Mouse (Mus musculus) embryonic fibroblast, embryonic 13.5 days (primary cell): ENCODE data around the gene Thnsl2.

ENCODE experiments used
- CTCF ChIP-seq: IDR thresholded peaks from 2 replicates; pipeline ENCODE4 v1.5.1; 2011; ENCODE audit warnings: mild to moderate bottlenecking, control low read depth, low read length, moderate library complexity, borderline replicate concordance; ENCODE audit not compliant: insufficient read depth
- POLR2A ChIP-seq: IDR thresholded peaks from 2 replicates; pipeline ENCODE4 v1.6.1; 2011; ENCODE audit warnings: low read depth, mild to moderate bottlenecking, control low read depth, low read length, moderate library complexity

GRCm38 (mm10) chr6:71093686-71094085 lies 50.6 kb downstream of the Thnsl2 start:
- no peak for TF ChIP-seq CTCF
- no peak for TF ChIP-seq POLR2A
